Mouse (Mus musculus): ENCODE measurements at regions not wholly inside any gene's neighbourhood (a gene's known extent, or its start where the extent isn't known, plus 50 kb on each side); places are given as distances from the start of the nearest gene placed in this dataset.
"Not testable (repeated sequence)": the region's sequence is repeated elsewhere in the genome, so short reads cannot be mapped to it uniquely, and the experiment has no call there.

- Histone ChIP-seq H3K4me1 (replicated peaks) (peaks cover 23% of the 10 kb centered on the region), H3K36me3 (no peaks in the 10 kb centered on the region), H3K27ac (no peak overlapping the region), H3K4me3 (replicated peaks) (no peak overlapping the region), H3K4me2 (no peak overlapping the region), H3K9me3 (no peaks in the 10 kb centered on the region), H3K9ac (replicated peaks) (no peak overlapping the region), H3K27me3 (no peaks in the 10 kb centered on the region)
- ATAC-seq (ENCODE audit: insufficient number of reproducible peaks, insufficient read depth, low FRiP score, low TSS enrichment, low read depth) = no peak
- WGBS = 91% methylated on average over 3 of the region's 3 CpGs
Observed at GRCm38 (mm10) chr2:48315306-48315705, 498.6 kb upstream of the Acvr2a start.

DNA sequence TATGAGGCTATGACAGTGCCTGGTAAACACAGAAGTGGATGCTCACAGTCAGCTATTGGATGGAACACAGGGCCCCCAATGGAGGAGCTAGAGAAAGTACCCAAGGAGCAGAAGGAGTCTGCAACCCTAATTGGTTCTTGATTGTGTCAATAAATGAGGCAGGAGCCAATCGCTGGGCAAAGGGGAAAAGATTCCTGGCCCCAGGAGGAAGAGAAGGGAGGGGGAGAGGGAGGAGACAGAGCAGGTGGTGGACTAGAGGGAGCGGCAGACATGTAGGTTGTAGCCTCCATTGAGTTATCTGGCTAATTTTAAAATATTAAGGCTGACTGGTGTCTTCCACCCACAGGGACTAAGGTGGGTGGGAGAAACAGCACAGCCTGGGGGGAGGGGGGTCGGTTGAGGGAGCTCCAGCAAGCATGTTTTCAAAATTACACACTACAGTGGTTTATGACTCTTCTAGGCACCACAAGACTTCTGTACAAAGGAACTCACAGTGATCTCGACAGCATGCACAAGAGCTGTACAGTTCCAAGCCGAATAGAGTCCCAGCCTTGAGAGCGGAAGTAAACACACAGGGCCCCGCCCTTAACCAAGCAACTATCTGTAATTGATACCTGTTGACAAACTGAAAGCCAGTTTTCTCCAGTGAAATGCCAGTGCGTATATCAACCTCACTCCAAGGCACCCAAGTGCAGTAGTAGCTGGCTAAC is 497.6 kb upstream of the Acvr2a start:
- ATAC-seq (ENCODE audit: insufficient number of reproducible peaks, insufficient read depth, low FRiP score, low TSS enrichment, low read depth) = no peak
- Histone ChIP-seq H3K27me3 (no peaks in the 10 kb centered on the region), H3K4me1 (replicated peaks) (peaks cover 23% of the 10 kb centered on the region), H3K9me3 (no peaks in the 10 kb centered on the region), H3K36me3 (no peaks in the 10 kb centered on the region), H3K4me2 (no peak overlapping the region), H3K27ac (no peak overlapping the region), H3K4me3 (replicated peaks) (no peak overlapping the region), H3K9ac (replicated peaks) (no peak overlapping the region)
- WGBS = 67% methylated on average over 8 of the region's 8 CpGs

- 44% methylated on average over 7 of the region's 7 CpGs for WGBS
- H3K27ac ChIP-seq = peak overlapping the region; percentile 75
Observed at GRCm38 (mm10) chr2:48317821-48318220, 496.1 kb upstream of the Acvr2a start.

DNA sequence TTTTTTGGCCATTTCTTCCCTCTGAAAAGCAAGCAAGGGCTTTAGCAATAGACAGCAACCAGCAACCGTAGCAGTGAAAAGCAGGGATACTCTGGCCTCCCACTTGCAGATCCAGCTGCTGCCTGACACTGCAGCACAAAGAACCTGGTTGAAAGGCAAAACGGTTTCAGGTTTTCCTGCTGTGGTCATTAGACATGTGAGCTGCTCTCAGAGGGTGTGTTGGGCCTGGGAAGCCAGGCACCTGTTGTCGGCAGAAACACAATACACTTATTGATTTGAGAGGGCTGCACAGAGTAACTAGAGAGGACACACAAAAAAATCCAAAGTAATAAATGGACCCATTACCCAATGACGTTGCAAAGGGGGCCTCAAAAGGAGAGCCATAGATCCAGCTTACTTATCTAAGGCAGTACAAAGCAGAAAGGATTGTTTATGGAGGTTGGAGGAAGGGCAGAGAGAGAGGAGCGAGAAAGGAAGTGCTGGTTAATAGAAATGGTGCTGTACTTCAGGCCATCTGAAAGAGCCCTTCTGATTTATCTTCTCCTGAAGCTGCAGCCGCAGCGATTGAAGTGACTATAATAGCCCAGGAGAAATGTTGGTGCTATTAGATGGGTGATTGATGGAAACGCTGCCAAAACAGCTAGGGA is 495.4 kb upstream of the Acvr2a start:
- peak overlapping the region; percentile 75; the same call in 1 of the 2 replicates for H3K27ac ChIP-seq
- WGBS = 8% methylated on average over 8 of the region's 8 CpGs
- H3K4me3 ChIP-seq (replicated peaks) = no peak overlapping the region
- ATAC-seq (ENCODE audit: insufficient number of reproducible peaks, insufficient read depth, low FRiP score, low TSS enrichment, low read depth) = peak; percentile 85
- no peak overlapping the region for H3K4me2 ChIP-seq
- H3K9me3 ChIP-seq = no peaks in the 10 kb centered on the region
- no peaks in the 10 kb centered on the region for H3K36me3 ChIP-seq
- no peak overlapping the region for H3K9ac ChIP-seq (replicated peaks)
- no peaks in the 10 kb centered on the region for H3K27me3 ChIP-seq
- peaks cover 23% of the 10 kb centered on the region for H3K4me1 ChIP-seq (replicated peaks)

More at GRCm38 (mm10) chr2:48317821-48318220, 496.1 kb upstream of the Acvr2a start:
- no peak for ATAC-seq (ENCODE audit: insufficient number of reproducible peaks, insufficient read depth, low FRiP score, low TSS enrichment, low read depth)
- no peaks in the 10 kb centered on the region for H3K9me3 ChIP-seq
- H3K27me3 ChIP-seq = no peaks in the 10 kb centered on the region
- no peaks in the 10 kb centered on the region for H3K36me3 ChIP-seq
- no peak overlapping the region for H3K4me2 ChIP-seq
- H3K9ac ChIP-seq (replicated peaks) = no peak overlapping the region
- no peak overlapping the region for H3K4me3 ChIP-seq (replicated peaks)
- H3K4me1 ChIP-seq (replicated peaks) = peaks cover 23% of the 10 kb centered on the region

- no peak overlapping the region for H3K4me3 ChIP-seq (replicated peaks)
- no peak for ATAC-seq (ENCODE audit: insufficient number of reproducible peaks, insufficient read depth, low FRiP score, low TSS enrichment, low read depth)
- H3K27ac ChIP-seq = no peak overlapping the region
- no peaks in the 10 kb centered on the region for H3K27me3 ChIP-seq
- 80% methylated on average over 4 of the region's 4 CpGs for whole genome bisulfite sequencing
- no peak overlapping the region for H3K4me2 ChIP-seq
- H3K4me1 ChIP-seq (replicated peaks) = peaks cover 19% of the 10 kb centered on the region
- no peak overlapping the region for H3K9ac ChIP-seq (replicated peaks)
- no peaks in the 10 kb centered on the region for H3K9me3 ChIP-seq
- H3K36me3 ChIP-seq = no peaks in the 10 kb centered on the region
Observed at GRCm38 (mm10) chr2:48321471-48321870, 492.4 kb upstream of the Acvr2a start.

- H3K4me2 ChIP-seq = no peak overlapping the region
- no peak overlapping the region for H3K27ac ChIP-seq
- H3K9me3 ChIP-seq = no peaks in the 10 kb centered on the region
- no peak for ATAC-seq (ENCODE audit: insufficient number of reproducible peaks, insufficient read depth, low FRiP score, low TSS enrichment, low read depth)
- H3K27me3 ChIP-seq = no peaks in the 10 kb centered on the region
- peaks cover 17% of the 10 kb centered on the region for H3K4me1 ChIP-seq (replicated peaks)
- H3K36me3 ChIP-seq = no peaks in the 10 kb centered on the region
- H3K4me3 ChIP-seq (replicated peaks) = no peak overlapping the region
- H3K9ac ChIP-seq (replicated peaks) = no peak overlapping the region
- 84% methylated on average over 5 of the region's 5 CpGs for WGBS
Observed at GRCm38 (mm10) chr2:48322278-48322677, 491.6 kb upstream of the Acvr2a start.

DNA sequence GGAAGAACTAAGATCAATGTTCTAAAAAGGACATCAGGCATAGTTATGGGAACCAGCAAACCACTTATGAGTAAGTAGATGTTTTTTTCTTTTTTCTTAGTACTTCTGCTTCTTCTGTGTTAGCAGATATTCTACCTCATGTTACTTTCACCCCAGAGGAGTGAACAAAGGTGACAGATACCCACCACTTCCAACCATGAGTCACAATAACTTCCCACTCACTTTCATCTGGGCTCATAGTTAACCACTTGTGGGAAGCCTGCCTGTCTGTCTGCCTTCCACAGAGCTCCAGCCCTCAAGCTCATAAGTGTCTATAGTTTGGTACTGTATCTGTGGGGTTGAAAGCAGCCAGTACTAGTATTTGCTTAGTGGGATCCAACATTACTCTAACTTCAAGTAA is 485.7 kb upstream of the Acvr2a start:
- Histone ChIP-seq H3K4me3 (replicated peaks) (no peak overlapping the region), H3K36me3 (no peaks in the 10 kb centered on the region), H3K9me3 (no peaks in the 10 kb centered on the region), H3K9ac (replicated peaks) (no peak overlapping the region), H3K27ac (no peak overlapping the region), H3K4me1 (replicated peaks) (peaks cover 8% of the 10 kb centered on the region; the same call in 1 of the 2 replicates), H3K27me3 (no peaks in the 10 kb centered on the region), H3K4me2 (no peak overlapping the region)
- ATAC-seq (ENCODE audit: insufficient number of reproducible peaks, insufficient read depth, low FRiP score, low TSS enrichment, low read depth) = no peak

DNA sequence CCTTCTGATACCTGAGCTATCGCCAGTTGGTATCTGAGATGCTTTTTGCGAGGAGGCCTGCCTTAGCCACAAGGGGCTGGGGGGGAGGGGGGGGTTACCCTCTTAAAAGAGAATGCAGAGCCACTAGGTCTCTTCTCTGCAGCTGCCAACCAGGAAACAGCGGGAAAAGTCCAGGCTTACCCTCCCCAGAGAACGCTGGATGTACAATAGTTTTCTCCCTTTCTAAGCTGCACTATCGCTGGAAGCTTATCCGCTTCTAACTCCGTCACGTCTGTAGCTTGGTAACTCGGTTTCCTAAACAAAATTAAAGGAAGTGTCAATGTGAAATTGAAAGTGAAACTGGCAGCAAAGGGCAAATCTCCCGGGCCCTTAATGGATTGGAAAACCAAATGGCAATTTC is 481.1 kb upstream of the Acvr2a start:
- H3K4me3 ChIP-seq (replicated peaks) = no peak overlapping the region
- 56% methylated on average over 10 of the region's 10 CpGs for WGBS
- no peak overlapping the region for H3K27ac ChIP-seq
- peaks cover 13% of the 10 kb centered on the region; the same call in 1 of the 2 replicates for H3K4me1 ChIP-seq (replicated peaks)
- no peak overlapping the region for H3K9ac ChIP-seq (replicated peaks)
- H3K9me3 ChIP-seq = no peaks in the 10 kb centered on the region
- ATAC-seq (ENCODE audit: insufficient number of reproducible peaks, insufficient read depth, low FRiP score, low TSS enrichment, low read depth) = no peak
- peak overlapping the region; percentile 23 for H3K4me2 ChIP-seq
- H3K27me3 ChIP-seq = no peaks in the 10 kb centered on the region
- no peaks in the 10 kb centered on the region for H3K36me3 ChIP-seq

DNA sequence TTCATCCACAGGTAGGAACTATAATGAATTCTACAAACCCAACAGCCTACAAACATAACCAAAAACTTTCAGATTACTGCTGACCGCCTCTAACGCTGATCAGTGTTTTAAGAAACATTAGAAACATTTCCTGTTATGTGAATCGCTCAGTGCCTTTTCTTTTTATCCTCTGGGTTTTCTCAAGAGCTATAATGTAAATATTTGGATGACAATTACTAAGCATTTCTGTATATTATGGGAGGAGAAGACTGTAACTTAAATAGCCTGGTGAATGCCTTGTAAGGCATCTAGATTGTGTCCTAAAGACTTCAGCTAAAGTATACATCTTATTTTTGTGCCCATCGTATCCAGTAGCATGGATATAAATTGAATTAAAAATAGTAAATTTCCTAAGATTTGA is 465.9 kb upstream of the Acvr2a start:
- no peak for ATAC-seq (ENCODE audit: insufficient number of reproducible peaks, insufficient read depth, low FRiP score, low TSS enrichment, low read depth)
- H3K27ac ChIP-seq = no peak overlapping the region
- H3K4me1 ChIP-seq (replicated peaks) = no peaks in the 10 kb centered on the region
- WGBS = 91% methylated on average over 4 of the region's 4 CpGs
- no peak overlapping the region for H3K4me3 ChIP-seq (replicated peaks)
- H3K9me3 ChIP-seq = no peaks in the 10 kb centered on the region
- H3K9ac ChIP-seq (replicated peaks) = no peak overlapping the region
- no peaks in the 10 kb centered on the region for H3K27me3 ChIP-seq
- H3K36me3 ChIP-seq = no peaks in the 10 kb centered on the region
- H3K4me2 ChIP-seq = no peak overlapping the region

DNA sequence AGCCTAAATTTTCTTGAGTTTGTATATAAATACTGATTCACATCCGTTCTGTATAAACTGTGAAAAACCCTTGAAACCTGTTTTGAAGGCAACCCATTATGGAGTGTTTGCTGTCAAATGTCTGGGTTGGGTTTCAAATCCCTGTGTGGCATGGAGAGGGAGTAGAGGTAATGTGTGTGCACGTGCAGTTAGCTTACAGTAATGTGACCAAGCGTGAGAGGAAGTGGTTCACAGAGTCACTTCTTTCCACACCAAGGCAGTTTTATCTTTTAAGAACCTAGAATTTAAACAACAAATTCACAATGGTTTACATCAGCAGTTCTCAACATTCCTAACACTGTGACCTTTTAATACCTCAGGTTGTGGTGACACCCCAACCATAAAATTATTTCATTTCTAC is 464.1 kb upstream of the Acvr2a start:
- 82% methylated on average over 3 of the region's 3 CpGs for WGBS
- H3K36me3 ChIP-seq = no peaks in the 10 kb centered on the region
- no peak overlapping the region for H3K4me2 ChIP-seq
- no peak overlapping the region for H3K27ac ChIP-seq
- no peaks in the 10 kb centered on the region for H3K4me1 ChIP-seq (replicated peaks)
- H3K4me3 ChIP-seq (replicated peaks) = no peak overlapping the region
- H3K9me3 ChIP-seq = no peaks in the 10 kb centered on the region
- no peak for ATAC-seq (ENCODE audit: insufficient number of reproducible peaks, insufficient read depth, low FRiP score, low TSS enrichment, low read depth)
- no peak overlapping the region for H3K9ac ChIP-seq (replicated peaks)
- no peaks in the 10 kb centered on the region for H3K27me3 ChIP-seq

- Histone ChIP-seq H3K36me3 (no peaks in the 10 kb centered on the region), H3K4me1 (replicated peaks) (no peaks in the 10 kb centered on the region), H3K4me2 (no peak overlapping the region), H3K9me3 (no peaks in the 10 kb centered on the region), H3K27ac (no peak overlapping the region), H3K4me3 (replicated peaks) (no peak overlapping the region), H3K27me3 (no peaks in the 10 kb centered on the region), H3K9ac (replicated peaks) (no peak overlapping the region)
- WGBS = 83% methylated on average over 1 of the region's 1 CpGs
- ATAC-seq (ENCODE audit: insufficient number of reproducible peaks, insufficient read depth, low FRiP score, low TSS enrichment, low read depth) = no peak
Observed at GRCm38 (mm10) chr2:48350206-48350605, 463.7 kb upstream of the Acvr2a start.

DNA sequence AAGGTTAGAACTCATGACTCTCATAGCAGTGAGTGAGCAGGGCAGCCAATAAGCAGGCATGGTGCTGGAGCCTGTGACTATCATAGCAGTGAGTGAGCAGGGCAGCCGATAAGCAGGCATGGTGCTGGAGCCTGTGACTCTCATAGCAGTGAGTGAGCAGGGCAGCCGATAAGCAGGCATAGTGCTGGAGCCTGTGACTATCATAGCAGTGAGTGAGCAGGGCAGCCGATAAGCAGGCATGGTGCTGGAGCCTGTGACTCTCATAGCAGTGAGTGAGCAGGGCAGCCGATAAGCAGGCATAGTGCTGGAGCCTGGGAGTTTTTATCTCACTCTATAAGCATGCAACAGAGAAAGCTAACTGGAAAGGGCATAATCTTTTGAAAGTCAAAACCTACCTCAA is 442.3 kb upstream of the Acvr2a start:
- 78% methylated on average over 4 of the region's 4 CpGs for WGBS
- ATAC-seq (ENCODE audit: insufficient number of reproducible peaks, insufficient read depth, low FRiP score, low TSS enrichment, low read depth) = not testable (repeated sequence)

More for the DNA sequence above, 442.3 kb upstream of the Acvr2a start:
- not testable (repeated sequence) for H3K4me2 ChIP-seq; H3K9me3 ChIP-seq; H3K27me3 ChIP-seq; H3K4me1 ChIP-seq (replicated peaks); H3K36me3 ChIP-seq; H3K27ac ChIP-seq; H3K9ac ChIP-seq (replicated peaks); H3K4me3 ChIP-seq (replicated peaks)

Measured in limb, embryonic 12.5 days (tissue).